Mouse (Mus musculus): ENCODE results near the gene Xdh. TPM values are rescaled to one million over a fixed set of nuclear protein-coding genes. Genes with fewer than 3 reads are reported as not detected.
"Not testable (repeated sequence)": the region's sequence is repeated elsewhere in the genome, so short reads cannot be mapped to it uniquely, and the experiment has no call there.

Gene Xdh
- polyA plus RNA-seq, 1 experiment from 2014 or later: 0.96 TPM

DNA sequence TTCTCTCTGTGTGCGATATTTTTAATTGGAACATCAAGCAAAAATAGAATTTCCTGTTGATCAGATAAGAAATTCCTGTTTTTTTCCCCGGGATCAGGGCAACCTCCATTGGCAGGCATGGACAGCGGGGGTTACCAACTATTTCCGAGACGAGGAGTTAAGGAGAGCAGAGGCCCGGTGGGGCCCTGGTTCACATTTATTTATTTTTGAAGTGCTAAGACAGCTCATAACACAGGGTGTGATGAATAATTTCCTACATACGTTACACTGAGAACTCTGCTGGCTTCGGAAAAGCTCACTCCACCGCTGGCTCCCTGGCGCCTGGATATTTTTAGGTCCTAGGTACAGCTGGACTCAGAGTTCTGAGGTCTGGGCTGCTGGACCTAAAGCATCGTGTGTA is 97.0 kb downstream of the Xdh start:
- WGBS: 66% methylated on average over 11 of the region's 11 CpGs
- no peaks in the 10 kb centered on the region for H3K4me1 ChIP-seq (replicated peaks; ENCODE audit: control insufficient read depth, insufficient read depth, low read length)
- DNase-seq (ENCODE audit: low spot score) (no peak), ATAC-seq (replicated peaks; ENCODE audit: low FRiP score, low TSS enrichment, low read depth) (no peak)
- no peak overlapping the region for H3K27ac ChIP-seq (ENCODE audit: low read depth)
- no peak overlapping the region for H3K9ac ChIP-seq (ENCODE audit: low read length)
- H3K27me3 ChIP-seq (replicated peaks; ENCODE audit: control insufficient read depth, insufficient read depth, low read length): no peaks in the 10 kb centered on the region
- H3K4me2 ChIP-seq (ENCODE audit: low read length): no peak overlapping the region
- H3K4me3 ChIP-seq (ENCODE audit: low read depth, low read length): no peak overlapping the region
- H3K36me3 ChIP-seq (ENCODE audit: control insufficient read depth, insufficient read depth, low read length): no peaks in the 10 kb centered on the region
- no peaks in the 10 kb centered on the region for H3K9me3 ChIP-seq (ENCODE audit: control insufficient read depth, low read length)

DNA sequence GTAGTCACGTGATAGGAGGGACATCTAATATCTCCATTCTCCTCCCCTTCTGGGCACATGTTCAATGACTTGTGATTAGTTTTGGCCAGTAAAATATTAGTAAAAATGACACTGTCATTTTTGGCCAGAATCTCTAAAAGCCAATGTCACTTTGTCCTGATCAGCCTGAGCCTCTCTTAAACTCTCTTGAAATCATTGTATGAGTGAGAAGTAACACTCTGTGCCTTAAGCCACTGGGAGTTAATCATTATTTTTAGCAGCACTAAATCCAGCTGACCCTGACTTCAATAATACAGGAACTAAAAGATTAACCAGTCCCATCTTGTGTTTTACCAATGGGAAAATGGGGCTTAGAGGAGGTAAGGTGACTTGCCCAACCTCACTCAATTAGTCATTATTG is 102.6 kb downstream of the Xdh start:
- WGBS: 93% methylated on average over 1 of the region's 1 CpGs
- Histone ChIP-seq H3K9me3 (ENCODE audit: control insufficient read depth, low read length) (no peaks in the 10 kb centered on the region), H3K27ac (ENCODE audit: low read depth) (no peak overlapping the region), H3K4me3 (ENCODE audit: low read depth, low read length) (no peak overlapping the region), H3K27me3 (replicated peaks; ENCODE audit: control insufficient read depth, insufficient read depth, low read length) (no peaks in the 10 kb centered on the region), H3K9ac (ENCODE audit: low read length) (no peak overlapping the region), H3K36me3 (ENCODE audit: control insufficient read depth, insufficient read depth, low read length) (no peaks in the 10 kb centered on the region), H3K4me2 (ENCODE audit: low read length) (no peak overlapping the region), H3K4me1 (replicated peaks; ENCODE audit: control insufficient read depth, insufficient read depth, low read length) (no peaks in the 10 kb centered on the region)
- ATAC-seq (replicated peaks; ENCODE audit: low FRiP score, low TSS enrichment, low read depth): no peak
- DNase-seq (ENCODE audit: low spot score): no peak

DNA sequence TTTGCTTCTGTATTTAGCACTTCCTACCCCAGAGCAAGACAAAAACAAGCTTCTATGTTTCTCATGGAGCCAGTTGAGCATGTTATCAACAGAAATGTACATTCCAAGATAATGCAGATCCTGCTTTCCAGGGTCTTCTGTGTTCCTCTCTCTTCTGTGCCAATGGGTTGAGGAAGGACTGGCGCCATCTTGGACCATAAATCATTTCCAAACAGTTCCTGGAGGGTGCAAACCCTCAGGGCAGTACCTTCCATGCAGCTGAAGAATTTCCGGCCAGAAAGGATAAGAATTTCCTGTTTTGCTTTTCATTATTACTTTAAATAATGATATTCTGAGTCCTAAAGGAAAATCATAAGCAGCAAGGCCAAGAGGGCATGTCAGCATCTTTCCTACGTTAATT is 104.4 kb downstream of the Xdh start:
- H3K27me3 ChIP-seq (replicated peaks; ENCODE audit: control insufficient read depth, insufficient read depth, low read length): no peaks in the 10 kb centered on the region
- no peak overlapping the region for H3K4me3 ChIP-seq (ENCODE audit: low read depth, low read length)
- no peak overlapping the region for H3K9ac ChIP-seq (ENCODE audit: low read length)
- no peaks in the 10 kb centered on the region for H3K36me3 ChIP-seq (ENCODE audit: control insufficient read depth, insufficient read depth, low read length)
- no peaks in the 10 kb centered on the region for H3K9me3 ChIP-seq (ENCODE audit: control insufficient read depth, low read length)
- DNase-seq (ENCODE audit: low spot score) (no peak), ATAC-seq (replicated peaks; ENCODE audit: low FRiP score, low TSS enrichment, low read depth) (no peak)
- WGBS: 68% methylated on average over 3 of the region's 3 CpGs
- no peak overlapping the region for H3K4me2 ChIP-seq (ENCODE audit: low read length)
- no peak overlapping the region for H3K27ac ChIP-seq (ENCODE audit: low read depth)
- H3K4me1 ChIP-seq (replicated peaks; ENCODE audit: control insufficient read depth, insufficient read depth, low read length): no peaks in the 10 kb centered on the region

DNA sequence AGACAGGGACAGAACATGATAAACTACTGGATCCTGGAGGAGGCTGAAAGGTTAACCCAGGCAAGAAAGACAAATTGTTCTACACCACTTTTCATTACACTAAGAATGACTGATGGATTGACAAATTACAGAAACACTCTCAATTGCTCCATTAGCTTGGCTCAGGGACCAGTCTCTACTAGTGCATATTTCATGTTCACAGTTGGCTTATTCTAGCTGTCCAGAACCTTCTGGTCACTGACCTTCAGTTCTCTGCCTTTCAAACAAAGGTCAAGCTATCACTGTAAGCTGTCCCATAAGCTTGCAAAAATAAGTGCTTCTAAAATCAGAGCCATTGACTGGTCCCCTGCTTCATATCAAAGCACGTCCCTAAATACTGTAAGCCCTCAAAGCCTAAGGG is 107.0 kb downstream of the Xdh start:
- Histone ChIP-seq H3K4me1 (replicated peaks; ENCODE audit: control insufficient read depth, insufficient read depth, low read length) (no peaks in the 10 kb centered on the region), H3K9ac (ENCODE audit: low read length) (no peak overlapping the region), H3K36me3 (ENCODE audit: control insufficient read depth, insufficient read depth, low read length) (no peaks in the 10 kb centered on the region), H3K4me3 (ENCODE audit: low read depth, low read length) (no peak overlapping the region), H3K27me3 (replicated peaks; ENCODE audit: control insufficient read depth, insufficient read depth, low read length) (no peaks in the 10 kb centered on the region), H3K27ac (ENCODE audit: low read depth) (no peak overlapping the region), H3K4me2 (ENCODE audit: low read length) (no peak overlapping the region), H3K9me3 (ENCODE audit: control insufficient read depth, low read length) (no peaks in the 10 kb centered on the region)
- no peak for DNase-seq (ENCODE audit: low spot score)
- WGBS: 56% methylated on average over 1 of the region's 1 CpGs
- no peak for ATAC-seq (replicated peaks; ENCODE audit: low FRiP score, low TSS enrichment, low read depth)

DNA sequence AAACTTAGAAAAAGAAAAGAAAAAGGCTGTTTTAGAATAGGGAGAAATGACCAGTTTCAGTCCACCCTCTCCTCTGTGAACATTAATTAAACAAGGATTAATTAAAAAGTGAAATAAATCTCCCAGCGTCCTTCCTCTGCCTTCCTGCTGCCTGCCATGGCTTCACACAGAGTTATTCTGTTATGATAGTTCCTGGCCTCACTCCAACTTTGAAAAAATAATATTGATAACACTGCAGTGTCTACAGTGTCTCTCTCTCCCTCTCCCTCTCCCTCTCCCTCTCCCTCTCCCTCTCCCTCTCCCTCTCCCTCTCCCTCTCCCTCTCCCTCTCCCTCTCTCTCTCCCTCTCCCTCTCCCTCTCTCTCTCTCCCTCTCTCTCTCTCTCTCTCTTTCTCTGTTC is 110.1 kb downstream of the Xdh start:
- DNase-seq (ENCODE audit: low spot score); ATAC-seq (replicated peaks; ENCODE audit: low FRiP score, low TSS enrichment, low read depth); H3K27me3 ChIP-seq (replicated peaks; ENCODE audit: control insufficient read depth, insufficient read depth, low read length); H3K27ac ChIP-seq (ENCODE audit: low read depth); H3K4me2 ChIP-seq (ENCODE audit: low read length); H3K9me3 ChIP-seq (ENCODE audit: control insufficient read depth, low read length); H3K36me3 ChIP-seq (ENCODE audit: control insufficient read depth, insufficient read depth, low read length); H3K9ac ChIP-seq (ENCODE audit: low read length); H3K4me3 ChIP-seq (ENCODE audit: low read depth, low read length); H3K4me1 ChIP-seq (replicated peaks; ENCODE audit: control insufficient read depth, insufficient read depth, low read length): not testable (repeated sequence)
- WGBS: 27% methylated on average over 1 of the region's 1 CpGs

DNA sequence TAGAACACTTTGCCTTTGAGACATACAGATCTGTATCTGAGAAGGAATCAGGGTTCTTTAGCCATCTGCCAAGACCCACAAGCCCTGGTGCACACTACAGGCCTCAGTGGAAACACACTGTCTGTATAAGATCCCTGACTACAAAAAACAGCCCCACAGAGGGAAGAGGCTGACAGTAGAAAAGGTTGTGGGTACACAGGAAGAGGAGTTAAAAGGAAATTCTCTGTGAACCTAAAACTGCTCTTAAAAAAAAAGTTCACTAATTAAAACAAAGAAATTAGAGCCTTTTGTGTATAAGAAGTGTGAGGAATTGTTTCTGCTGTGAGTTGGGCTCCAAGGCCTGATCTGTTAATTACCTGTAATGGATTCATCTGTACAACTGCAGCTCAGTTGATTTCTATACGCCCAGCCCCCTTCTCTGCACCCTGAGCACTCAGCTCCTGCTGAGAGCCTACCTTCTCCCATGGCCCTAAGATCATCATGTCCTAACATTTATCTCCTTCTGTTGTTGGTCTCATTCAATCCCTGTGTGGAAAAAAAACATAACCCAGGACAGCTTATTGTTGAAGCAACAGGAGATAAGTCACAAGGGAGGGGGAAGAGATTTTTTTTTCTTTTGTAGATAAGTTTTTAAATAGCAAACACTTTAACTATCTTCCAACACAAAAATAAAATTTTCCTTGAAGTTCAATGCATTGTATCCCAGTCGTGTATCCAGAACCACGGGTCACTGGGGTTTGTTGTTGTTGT is 110.7 kb downstream of the Xdh start:
- ATAC-seq (replicated peaks; ENCODE audit: low FRiP score, low TSS enrichment, low read depth): no peak
- Histone ChIP-seq H3K27me3 (replicated peaks; ENCODE audit: control insufficient read depth, insufficient read depth, low read length) (no peaks in the 10 kb centered on the region), H3K36me3 (ENCODE audit: control insufficient read depth, insufficient read depth, low read length) (no peaks in the 10 kb centered on the region), H3K27ac (ENCODE audit: low read depth) (no peak overlapping the region), H3K4me2 (ENCODE audit: low read length) (no peak overlapping the region), H3K9me3 (ENCODE audit: control insufficient read depth, low read length) (no peaks in the 10 kb centered on the region), H3K4me3 (ENCODE audit: low read depth, low read length) (no peak overlapping the region), H3K4me1 (replicated peaks; ENCODE audit: control insufficient read depth, insufficient read depth, low read length) (no peaks in the 10 kb centered on the region), H3K9ac (ENCODE audit: low read length) (no peak overlapping the region)
- DNase-seq (ENCODE audit: low spot score): no peak
- 63% methylated on average over 3 of the region's 3 CpGs for WGBS

DNA sequence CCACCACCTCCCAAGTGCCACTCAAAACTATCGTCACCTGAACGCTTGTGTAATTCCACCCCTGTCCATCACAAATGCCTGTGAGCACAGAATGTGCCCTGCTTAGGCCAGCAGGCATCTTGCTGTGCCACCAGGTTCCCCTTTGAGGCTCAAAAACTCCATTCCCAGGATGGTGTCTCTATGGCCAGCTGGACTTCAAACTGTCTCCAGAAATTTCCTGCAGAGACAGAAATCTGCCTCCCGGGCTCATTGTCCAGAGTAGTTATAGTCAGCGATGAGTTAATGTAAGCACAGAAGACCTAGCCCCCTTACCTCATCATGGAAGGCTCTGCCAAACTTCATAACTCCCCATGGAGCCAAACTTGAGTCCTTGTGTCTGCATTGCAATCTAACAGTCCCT is 112.8 kb downstream of the Xdh start:
- Histone ChIP-seq H3K27ac (ENCODE audit: low read depth) (no peak overlapping the region), H3K4me3 (ENCODE audit: low read depth, low read length) (no peak overlapping the region), H3K9me3 (ENCODE audit: control insufficient read depth, low read length) (no peaks in the 10 kb centered on the region), H3K36me3 (ENCODE audit: control insufficient read depth, insufficient read depth, low read length) (no peaks in the 10 kb centered on the region), H3K4me2 (ENCODE audit: low read length) (no peak overlapping the region), H3K4me1 (replicated peaks; ENCODE audit: control insufficient read depth, insufficient read depth, low read length) (no peaks in the 10 kb centered on the region), H3K27me3 (replicated peaks; ENCODE audit: control insufficient read depth, insufficient read depth, low read length) (no peaks in the 10 kb centered on the region), H3K9ac (ENCODE audit: low read length) (no peak overlapping the region)
- WGBS: 88% methylated on average over 4 of the region's 4 CpGs
- DNase-seq (ENCODE audit: low spot score): no peak
- ATAC-seq (replicated peaks; ENCODE audit: low FRiP score, low TSS enrichment, low read depth): no peak

DNA sequence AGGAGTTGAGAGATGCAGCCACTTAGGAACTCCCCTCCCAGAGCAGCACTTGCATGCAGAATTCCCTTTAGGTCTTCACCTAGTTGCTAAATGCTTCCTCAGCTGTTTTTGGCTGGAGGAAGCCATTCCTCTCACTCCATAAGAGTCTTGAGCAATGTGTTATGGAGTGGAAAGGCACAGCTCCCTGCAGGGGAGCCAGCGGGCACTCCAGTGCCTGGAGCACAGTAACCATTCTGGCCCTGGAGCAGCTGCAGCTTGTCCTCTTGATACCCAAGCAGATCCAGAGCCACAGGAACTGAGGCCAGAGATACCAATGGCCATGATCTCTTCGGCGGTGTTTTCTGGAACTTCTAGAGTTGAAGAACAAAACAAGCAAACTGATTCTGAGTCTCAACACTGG is 113.4 kb downstream of the Xdh start:
- 97% methylated on average over 3 of the region's 3 CpGs for WGBS

More for the DNA sequence above, 113.4 kb downstream of the Xdh start:
- H3K27ac ChIP-seq (ENCODE audit: low read depth): no peak overlapping the region
- H3K4me2 ChIP-seq (ENCODE audit: low read length): no peak overlapping the region
- ATAC-seq (replicated peaks; ENCODE audit: low FRiP score, low TSS enrichment, low read depth) (no peak), DNase-seq (ENCODE audit: low spot score) (no peak)
- no peak overlapping the region for H3K4me3 ChIP-seq (ENCODE audit: low read depth, low read length)
- no peaks in the 10 kb centered on the region for H3K9me3 ChIP-seq (ENCODE audit: control insufficient read depth, low read length)
- H3K4me1 ChIP-seq (replicated peaks; ENCODE audit: control insufficient read depth, insufficient read depth, low read length): no peaks in the 10 kb centered on the region
- no peaks in the 10 kb centered on the region for H3K36me3 ChIP-seq (ENCODE audit: control insufficient read depth, insufficient read depth, low read length)
- H3K27me3 ChIP-seq (replicated peaks; ENCODE audit: control insufficient read depth, insufficient read depth, low read length): no peaks in the 10 kb centered on the region
- no peak overlapping the region for H3K9ac ChIP-seq (ENCODE audit: low read length)

Data from intestine, embryonic 14.5 days (tissue).